Mouse (Mus musculus): ENCODE data around the gene Ppm1h. TPM values are rescaled to one million over a fixed set of nuclear protein-coding genes. Genes with fewer than 3 reads are reported as not detected.
"Not testable (repeated sequence)": the region's sequence is repeated elsewhere in the genome, so short reads cannot be mapped to it uniquely, and the experiment has no call there.

Gene Ppm1h
- polyA plus RNA-seq, 1 experiment from 2014 or later = 12.6 TPM

DNA sequence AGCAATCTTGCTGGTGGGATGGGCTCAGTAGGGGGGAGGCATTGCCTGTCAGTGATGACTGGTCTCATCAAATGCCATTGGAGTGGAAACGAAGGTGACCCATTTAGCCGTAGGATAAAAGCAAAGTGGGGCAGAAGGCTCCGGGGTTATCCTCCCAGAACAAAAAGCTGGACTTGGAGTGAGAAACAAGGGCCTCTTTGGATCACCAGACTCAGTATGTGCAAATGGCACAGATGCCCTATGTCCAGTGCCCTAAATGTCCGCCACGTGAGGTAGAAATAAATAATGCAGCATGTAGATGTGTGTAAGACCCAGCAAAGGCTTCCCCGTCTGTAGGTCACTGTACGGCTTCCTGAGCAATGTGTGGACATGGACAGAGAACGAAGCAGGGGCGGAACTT, 284.1 kb downstream of the Ppm1h start:
- H3K4me2 ChIP-seq (replicated peaks) = no peak overlapping the region
- ATAC-seq = no peak
- no peak overlapping the region for H3K9ac ChIP-seq (replicated peaks)
- H3K36me3 ChIP-seq = no peaks in the 10 kb centered on the region
- no peaks in the 10 kb centered on the region for H3K9me3 ChIP-seq
- H3K27ac ChIP-seq = no peak overlapping the region
- no peak overlapping the region for H3K4me3 ChIP-seq (replicated peaks)
- peaks cover 40% of the 10 kb centered on the region for H3K4me1 ChIP-seq (replicated peaks)
- 57% methylated on average over 9 of the region's 9 CpGs for WGBS
- H3K27me3 ChIP-seq = no peaks in the 10 kb centered on the region

DNA sequence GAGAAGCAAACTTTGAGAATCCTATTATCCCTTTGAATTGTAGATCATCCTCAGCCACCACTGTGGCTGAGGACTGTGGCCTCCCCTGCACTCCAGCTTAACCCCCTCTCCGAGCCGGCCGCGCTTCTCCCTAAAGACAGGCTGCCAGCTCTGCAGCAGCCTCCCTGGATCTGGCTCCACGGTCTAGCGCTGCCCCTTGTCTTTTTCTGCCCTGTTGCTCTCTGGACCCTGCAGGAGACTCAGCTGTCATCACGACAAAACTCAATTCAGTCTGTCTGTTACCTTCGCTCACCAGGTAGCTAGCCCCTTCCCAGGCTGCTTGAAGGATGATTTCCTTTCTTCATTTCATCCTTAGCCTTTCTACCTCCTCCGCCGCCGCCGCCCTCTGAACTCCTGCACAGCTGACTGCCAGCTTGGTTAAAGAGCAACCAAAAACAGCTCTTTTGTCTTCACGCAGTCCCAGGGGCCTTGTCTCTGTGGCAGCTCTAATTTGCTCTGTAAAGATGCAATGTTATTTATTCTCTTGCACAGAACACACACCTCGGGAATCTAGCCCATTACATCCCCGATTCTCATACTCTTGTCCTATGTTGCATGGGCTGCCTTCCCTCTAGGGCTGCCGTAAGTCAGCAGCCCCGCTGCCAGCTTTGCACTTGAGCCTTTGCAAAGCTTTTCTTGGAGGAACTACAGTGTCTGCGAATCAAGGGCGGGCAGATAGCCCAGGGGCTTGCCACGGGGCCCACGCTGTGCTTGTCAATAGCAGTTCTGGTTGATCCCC, 285.1 kb downstream of the Ppm1h start:
- peak overlapping the region; percentile 30 for H3K4me3 ChIP-seq (replicated peaks)
- H3K27me3 ChIP-seq = no peaks in the 10 kb centered on the region
- peak; percentile 76 for ATAC-seq
- WGBS = under 1% methylated on average over 21 of the region's 21 CpGs
- peaks cover 40% of the 10 kb centered on the region for H3K4me1 ChIP-seq (replicated peaks)
- no peaks in the 10 kb centered on the region for H3K36me3 ChIP-seq
- H3K9ac ChIP-seq (replicated peaks) = peak overlapping the region; percentile 57
- H3K27ac ChIP-seq = peak overlapping the region; percentile 80
- peak overlapping the region; percentile 58 for H3K4me2 ChIP-seq (replicated peaks)
- H3K9me3 ChIP-seq = no peaks in the 10 kb centered on the region

DNA sequence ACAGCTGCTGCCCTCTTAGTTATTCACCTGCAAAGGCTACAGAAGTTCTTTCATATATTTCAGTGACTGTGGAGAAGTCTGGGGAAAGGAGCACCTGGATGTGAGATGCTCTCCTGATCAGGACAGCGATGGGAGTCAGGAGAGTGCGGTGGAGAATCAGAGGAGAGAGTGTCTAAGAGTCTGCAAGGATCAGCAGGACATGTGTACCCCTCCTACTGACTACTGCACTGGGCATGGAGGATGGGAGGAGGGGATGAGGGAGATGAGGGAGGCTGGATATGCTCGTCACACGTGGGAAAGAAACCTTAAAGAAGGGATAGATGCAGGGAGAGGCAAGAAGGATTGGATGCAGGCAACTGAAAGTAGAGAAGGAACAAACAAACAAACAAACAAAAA, 285.7 kb downstream of the Ppm1h start:
- H3K4me2 ChIP-seq (replicated peaks) = peak overlapping the region; percentile 58
- H3K36me3 ChIP-seq = no peaks in the 10 kb centered on the region
- H3K9me3 ChIP-seq = no peaks in the 10 kb centered on the region
- H3K4me3 ChIP-seq (replicated peaks) = peak overlapping the region; percentile 30
- no peaks in the 10 kb centered on the region for H3K27me3 ChIP-seq
- peak; percentile 79 for ATAC-seq
- 11% methylated on average over 4 of the region's 4 CpGs for WGBS
- peak overlapping the region; percentile 80 for H3K27ac ChIP-seq
- H3K4me1 ChIP-seq (replicated peaks) = peaks cover 40% of the 10 kb centered on the region
- H3K9ac ChIP-seq (replicated peaks) = peak overlapping the region; percentile 57; the same call in 1 of the 2 replicates

DNA sequence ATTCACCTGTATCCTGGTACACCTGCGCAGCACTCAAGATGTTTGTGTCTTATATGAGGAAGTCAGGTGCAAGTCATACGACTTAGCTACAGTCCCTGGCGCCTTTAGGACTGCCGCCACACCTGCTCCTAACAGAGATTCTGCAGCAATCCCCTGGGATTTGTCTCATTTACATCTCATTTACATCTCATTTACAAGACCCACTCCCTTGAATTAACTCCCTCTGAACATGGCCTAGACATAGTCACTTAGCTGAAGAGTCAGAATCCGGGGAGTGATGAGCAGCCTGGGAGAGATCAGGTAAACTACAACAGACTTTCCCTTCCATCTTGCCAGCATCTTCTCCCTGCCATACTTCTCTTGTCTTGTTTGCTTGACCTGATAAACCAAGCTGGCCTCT, 287.1 kb downstream of the Ppm1h start:
- not testable (repeated sequence) for H3K9me3 ChIP-seq; H3K4me2 ChIP-seq (replicated peaks); H3K4me3 ChIP-seq (replicated peaks); H3K27ac ChIP-seq; ATAC-seq; H3K36me3 ChIP-seq; H3K9ac ChIP-seq (replicated peaks); H3K27me3 ChIP-seq
- peaks cover 40% of the 10 kb centered on the region for H3K4me1 ChIP-seq (replicated peaks)
- WGBS = 58% methylated on average over 5 of the region's 5 CpGs

DNA sequence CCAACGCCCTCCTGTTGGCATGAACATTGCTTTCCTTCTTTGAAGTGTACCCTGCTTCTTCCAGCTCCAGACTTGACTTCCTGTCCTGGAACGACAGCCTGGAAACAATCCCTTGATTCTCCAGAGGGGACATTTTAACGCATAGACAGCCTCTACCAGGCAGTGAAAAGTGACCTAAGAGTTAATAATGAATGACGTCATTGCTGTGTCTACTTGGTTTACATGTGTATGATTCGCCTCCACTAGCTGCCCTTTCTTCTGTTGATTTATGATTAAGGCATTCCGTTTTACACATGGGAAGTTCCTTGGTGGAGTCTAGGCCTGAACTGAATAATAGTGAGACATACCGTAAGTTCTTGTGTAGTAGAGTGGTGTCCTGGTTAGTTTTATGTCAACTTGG, 287.9 kb downstream of the Ppm1h start:
- H3K9ac ChIP-seq (replicated peaks) = no peak overlapping the region
- H3K36me3 ChIP-seq = no peaks in the 10 kb centered on the region
- H3K4me2 ChIP-seq (replicated peaks) = no peak overlapping the region
- ATAC-seq = no peak
- no peak overlapping the region for H3K4me3 ChIP-seq (replicated peaks)
- WGBS = 89% methylated on average over 7 of the region's 7 CpGs
- no peak overlapping the region for H3K27ac ChIP-seq
- no peaks in the 10 kb centered on the region for H3K27me3 ChIP-seq
- H3K9me3 ChIP-seq = no peaks in the 10 kb centered on the region
- peaks cover 32% of the 10 kb centered on the region for H3K4me1 ChIP-seq (replicated peaks)

DNA sequence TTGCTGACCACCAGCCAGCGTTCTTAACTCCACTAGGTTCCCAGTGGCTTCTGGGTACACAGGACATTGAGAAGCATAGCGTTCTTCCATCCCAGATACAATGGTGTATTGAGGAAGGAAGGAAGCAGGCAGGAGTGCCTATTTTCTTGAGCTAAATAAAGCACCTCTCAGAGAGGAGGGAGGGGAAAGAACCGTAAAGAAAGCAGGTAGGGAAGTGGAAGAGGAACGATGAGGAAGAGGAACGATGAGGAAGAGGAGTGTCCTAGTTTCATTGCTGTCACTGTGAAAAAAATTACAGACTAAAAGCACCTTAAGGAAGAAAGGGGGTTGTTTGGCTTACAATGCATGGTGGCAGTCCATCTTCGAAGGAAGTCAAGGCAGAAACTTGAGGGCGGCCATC, 291.6 kb downstream of the Ppm1h start:
- Histone ChIP-seq H3K4me1 (replicated peaks) (0 out of 2 replicates have a peak, but pooled peaks cover under 1% of the 10 kb centered on the region), H3K9me3 (no peaks in the 10 kb centered on the region), H3K36me3 (no peaks in the 10 kb centered on the region), H3K27ac (no peak overlapping the region), H3K4me2 (replicated peaks) (no peak overlapping the region), H3K9ac (replicated peaks) (no peak overlapping the region), H3K27me3 (no peaks in the 10 kb centered on the region), H3K4me3 (replicated peaks) (no peak overlapping the region)
- no peak for ATAC-seq
- 92% methylated on average over 7 of the region's 7 CpGs for WGBS

DNA sequence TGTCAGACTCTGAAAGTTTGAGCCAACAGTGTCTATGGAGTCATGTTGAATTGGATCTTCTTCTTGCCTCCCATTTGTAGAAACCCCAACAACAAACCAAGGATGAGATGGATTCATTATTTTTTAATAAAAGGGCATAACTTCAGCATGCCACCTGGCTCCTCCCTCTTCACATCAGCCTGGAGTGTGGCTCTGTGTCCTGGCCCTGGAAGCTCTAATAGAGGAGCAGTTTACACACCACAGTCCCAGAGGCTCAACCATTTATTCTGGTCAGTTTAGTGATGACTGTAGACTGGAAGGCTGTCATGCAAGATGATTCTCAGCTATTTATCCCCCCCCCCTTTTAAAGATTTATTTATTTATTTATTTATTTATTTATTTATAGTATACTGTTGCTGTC, 294.7 kb downstream of the Ppm1h start:
- H3K36me3 ChIP-seq = no peaks in the 10 kb centered on the region
- ATAC-seq = no peak
- H3K27ac ChIP-seq = no peak overlapping the region
- peaks cover 15% of the 10 kb centered on the region for H3K4me1 ChIP-seq (replicated peaks)
- H3K4me3 ChIP-seq (replicated peaks) = no peak overlapping the region
- no peak overlapping the region for H3K9ac ChIP-seq (replicated peaks)
- no peak overlapping the region for H3K4me2 ChIP-seq (replicated peaks)
- no peaks in the 10 kb centered on the region for H3K9me3 ChIP-seq
- H3K27me3 ChIP-seq = no peaks in the 10 kb centered on the region

DNA sequence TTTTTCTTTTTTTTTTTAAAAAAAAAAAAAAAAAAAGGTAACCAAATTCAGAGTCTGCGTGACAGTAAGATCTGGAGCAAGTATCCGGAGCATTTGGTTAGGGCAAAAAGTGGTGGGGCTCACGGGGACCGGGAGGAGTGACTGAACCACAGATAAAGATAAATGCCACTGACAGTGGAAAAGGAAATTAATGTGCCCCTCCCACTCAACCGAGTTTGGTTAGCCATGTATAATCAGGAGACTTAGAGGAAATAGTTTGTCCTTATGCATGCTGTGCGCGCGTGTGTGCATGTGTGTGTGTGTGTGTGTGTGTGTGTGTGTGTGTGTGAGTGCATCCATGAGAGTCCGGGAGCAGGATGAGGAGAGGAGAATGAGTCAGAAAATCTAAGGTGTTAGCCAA, 297.5 kb downstream of the Ppm1h start:
- peaks cover 17% of the 10 kb centered on the region for H3K36me3 ChIP-seq
- H3K4me3 ChIP-seq (replicated peaks) = no peak overlapping the region
- no peak overlapping the region for H3K4me2 ChIP-seq (replicated peaks)
- no peaks in the 10 kb centered on the region for H3K9me3 ChIP-seq
- 84% methylated on average over 9 of the region's 9 CpGs for WGBS
- H3K27ac ChIP-seq = no peak overlapping the region
- H3K4me1 ChIP-seq (replicated peaks) = peaks cover 15% of the 10 kb centered on the region
- ATAC-seq = no peak
- H3K9ac ChIP-seq (replicated peaks) = no peak overlapping the region
- no peaks in the 10 kb centered on the region for H3K27me3 ChIP-seq

DNA sequence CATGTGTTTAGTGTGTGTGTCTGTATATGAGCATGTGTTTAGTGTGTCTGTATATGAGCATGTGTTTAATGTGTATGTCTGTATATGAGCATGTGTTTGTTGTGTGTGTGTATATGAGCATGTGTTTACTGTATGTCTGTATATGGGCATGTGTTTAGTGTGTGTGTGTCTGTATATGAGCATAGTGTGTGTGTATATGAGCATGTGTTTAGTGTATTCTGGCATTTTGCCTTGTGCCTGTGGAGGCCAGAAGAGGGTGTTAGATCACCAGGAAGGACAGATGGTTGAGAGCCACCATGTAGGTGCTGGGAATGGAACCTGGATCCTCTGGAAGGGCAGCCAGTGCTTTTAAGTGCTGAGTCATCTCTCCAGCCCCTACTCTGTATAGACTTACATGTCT, 300.8 kb downstream of the Ppm1h start:
- Histone ChIP-seq H3K27ac (no peak overlapping the region), H3K9ac (replicated peaks) (no peak overlapping the region)
- no peak for ATAC-seq

DNA sequence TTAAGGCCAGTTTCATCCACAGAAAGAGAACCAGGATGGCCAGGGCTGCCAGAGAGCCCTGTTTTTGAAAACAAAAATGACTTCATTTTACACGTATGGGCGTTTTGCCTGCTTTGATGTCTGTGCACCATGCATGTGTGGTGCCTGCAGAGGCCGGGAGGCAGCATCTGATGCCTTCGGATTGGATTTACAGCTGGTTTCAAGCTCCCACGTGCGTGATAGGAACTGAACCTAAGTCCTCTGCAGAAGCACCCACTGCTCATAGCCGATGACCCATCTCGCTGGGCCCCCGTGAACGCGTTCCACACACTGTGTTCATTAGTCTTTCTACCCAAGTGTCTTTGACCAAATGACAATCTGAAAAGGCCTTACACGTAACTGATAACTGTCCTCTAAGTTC, 301.6 kb downstream of the Ppm1h start:
- Histone ChIP-seq H3K4me3 (replicated peaks) (no peak overlapping the region), H3K27ac (no peak overlapping the region), H3K27me3 (no peaks in the 10 kb centered on the region), H3K36me3 (peaks cover 18% of the 10 kb centered on the region), H3K9me3 (no peaks in the 10 kb centered on the region), H3K4me2 (replicated peaks) (no peak overlapping the region), H3K9ac (replicated peaks) (no peak overlapping the region), H3K4me1 (replicated peaks) (peaks cover 41% of the 10 kb centered on the region)
- WGBS = 96% methylated on average over 12 of the region's 12 CpGs
- no peak for ATAC-seq

More for the DNA sequence above, 300.8 kb downstream of the Ppm1h start:
- H3K9me3 ChIP-seq = no peaks in the 10 kb centered on the region
- peaks cover 18% of the 10 kb centered on the region for H3K36me3 ChIP-seq
- H3K4me3 ChIP-seq (replicated peaks) = no peak overlapping the region
- H3K4me1 ChIP-seq (replicated peaks) = peaks cover 39% of the 10 kb centered on the region
- no peaks in the 10 kb centered on the region for H3K27me3 ChIP-seq
- H3K4me2 ChIP-seq (replicated peaks) = no peak overlapping the region

DNA sequence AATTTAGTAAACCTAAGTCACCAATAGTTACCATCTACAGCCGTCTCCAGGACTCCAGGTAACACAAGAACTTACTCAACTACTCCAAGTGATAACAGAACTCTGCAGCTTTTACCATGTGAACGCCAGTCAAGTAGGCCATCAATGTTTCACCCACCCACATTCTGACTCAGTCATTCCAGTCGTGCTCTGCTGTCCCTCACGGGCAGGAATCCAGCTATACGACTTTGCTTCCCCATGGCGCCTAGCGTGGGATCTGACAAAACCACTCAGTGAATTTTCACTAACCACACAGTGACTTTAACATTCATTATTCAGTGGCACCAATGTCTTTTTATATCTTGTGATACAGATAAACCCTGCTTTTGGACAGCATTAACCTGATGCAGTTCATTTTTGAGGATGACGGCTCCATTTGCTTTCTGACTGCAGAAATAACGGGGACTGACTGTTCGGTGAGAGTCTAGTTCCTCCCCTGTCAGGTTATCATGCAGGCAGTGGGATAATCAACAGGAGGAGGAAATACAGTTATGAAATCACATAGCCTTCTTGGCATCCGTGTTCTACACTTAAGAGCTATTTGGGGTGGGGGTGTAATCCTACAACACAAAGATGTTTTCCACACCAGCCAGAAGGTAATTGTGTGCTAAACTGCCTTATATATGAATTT, 304.5 kb downstream of the Ppm1h start:
- peak overlapping the region; percentile 99 for H3K9ac ChIP-seq (replicated peaks)
- no peaks in the 10 kb centered on the region for H3K27me3 ChIP-seq
- H3K4me1 ChIP-seq (replicated peaks) = peaks cover 39% of the 10 kb centered on the region
- WGBS = 66% methylated on average over 11 of the region's 11 CpGs
- no peak for ATAC-seq
- peak overlapping the region; percentile 32; the same call in 1 of the 2 replicates for H3K27ac ChIP-seq
- H3K9me3 ChIP-seq = no peaks in the 10 kb centered on the region
- peak overlapping the region; percentile 88 for H3K4me2 ChIP-seq (replicated peaks)
- H3K4me3 ChIP-seq (replicated peaks) = peak overlapping the region; percentile 94
- peaks cover 18% of the 10 kb centered on the region for H3K36me3 ChIP-seq

DNA sequence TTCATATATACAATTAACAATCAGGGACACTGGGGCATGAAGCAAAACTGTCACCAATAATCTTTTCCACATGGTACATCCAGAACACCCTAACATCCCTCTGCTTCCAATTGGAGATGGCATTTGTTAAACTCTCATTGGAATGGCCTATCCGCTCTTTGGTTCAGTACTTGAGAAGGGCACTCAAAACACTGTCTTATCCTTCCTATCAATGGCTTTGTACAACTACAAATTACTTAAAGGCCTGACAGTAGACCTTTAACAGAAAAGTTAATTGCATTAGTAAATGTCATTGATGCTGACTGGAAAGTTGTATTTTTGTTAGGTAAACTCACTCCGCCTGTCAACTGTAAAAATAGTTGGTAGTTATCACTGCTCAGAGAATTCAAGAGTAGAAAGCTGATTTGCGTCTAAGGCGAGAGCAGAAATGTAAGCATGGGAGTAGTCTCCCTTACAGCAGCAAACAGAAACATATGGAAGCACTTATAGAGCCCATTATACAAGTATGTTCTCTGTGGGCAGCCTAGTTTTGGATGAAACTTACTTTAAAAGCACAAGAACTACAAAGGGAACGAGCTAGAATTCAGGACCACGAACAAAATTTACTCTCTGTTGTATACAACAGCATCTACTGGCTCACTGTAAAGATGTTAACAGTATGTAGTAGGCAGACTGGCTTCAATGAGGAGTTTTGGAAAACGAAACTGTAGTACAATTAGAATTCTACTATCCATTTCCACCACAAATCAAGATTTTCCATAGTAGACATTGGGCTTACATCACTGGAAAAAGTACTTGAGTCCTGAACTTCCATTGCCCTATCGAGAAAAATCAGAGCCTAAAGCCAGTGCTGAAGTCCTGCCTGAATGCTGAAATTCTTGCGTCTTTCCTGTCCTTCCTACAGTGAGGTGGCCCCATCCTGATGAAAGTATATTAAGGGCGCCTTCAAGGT, 305.3 kb downstream of the Ppm1h start:
- Histone ChIP-seq H3K4me3 (replicated peaks) (peak overlapping the region; percentile 94), H3K4me1 (replicated peaks) (peaks cover 39% of the 10 kb centered on the region), H3K27me3 (no peaks in the 10 kb centered on the region), H3K4me2 (replicated peaks) (peak overlapping the region; percentile 88), H3K9me3 (no peaks in the 10 kb centered on the region), H3K9ac (replicated peaks) (peak overlapping the region; percentile 99), H3K36me3 (peaks cover 18% of the 10 kb centered on the region), H3K27ac (peak overlapping the region; percentile 32)
- ATAC-seq = no peak
- 50% methylated on average over 10 of the region's 10 CpGs for WGBS

Measured in midbrain, embryonic 13.5 days (tissue).